Mouse (Mus musculus) myocyte (in vitro differentiated cells): ENCODE results near the gene Sec61a1. TPM values are rescaled to one million over a fixed set of nuclear protein-coding genes. Genes with fewer than 3 reads are reported as not detected.

Experiments used
- H3K27me3 ChIP-seq: one replicate; pipeline ENCODE4 v1.6.1; 2011; ENCODE audit not compliant: control insufficient read depth, insufficient read depth, insufficient read length
- H3K36me3 ChIP-seq: one replicate; pipeline ENCODE4 v1.6.1; 2011; ENCODE audit not compliant: control insufficient read depth, insufficient read depth
- H3K4me2 ChIP-seq: one replicate; pipeline ENCODE4 v1.6.1; 2011; ENCODE audit warnings: low read depth, control low read depth
- H3K4me3 ChIP-seq: one replicate; pipeline ENCODE4 v1.5.1; 2011; ENCODE audit warnings: mild to moderate bottlenecking, control low read depth, moderate library complexity
- H3K79me2 ChIP-seq: one replicate; pipeline ENCODE4 v1.6.1; 2011; ENCODE audit not compliant: control insufficient read depth, insufficient read depth
- H3ac ChIP-seq: one replicate; pipeline ENCODE4 v1.6.1; 2011; ENCODE audit not compliant: control insufficient read depth, insufficient read length
- CEBPB ChIP-seq: IDR thresholded peaks from 2 replicates; pipeline ENCODE4 v1.6.1; 2011; ENCODE audit warnings: mild to moderate bottlenecking, moderate library complexity; ENCODE audit not compliant: poor library complexity, insufficient read depth, severe bottlenecking
- E2F4 ChIP-seq: IDR thresholded peaks from one replicate; pipeline ENCODE4 v1.6.1; 2011; ENCODE audit warnings: mild to moderate bottlenecking, control low read depth, moderate library complexity; ENCODE audit not compliant: insufficient read depth
- MAX ChIP-seq: IDR thresholded peaks from one replicate; pipeline ENCODE4 v1.6.1; 2011; ENCODE audit warnings: low read depth, mild to moderate bottlenecking, control low read depth
- MYOD1 ChIP-seq, 3 experiments: IDR thresholded peaks; one replicate each; pipeline ENCODE4 v1.6.1; 2011; ENCODE audit warnings: control low read depth in 2 of 3, low read depth in 2 of 3, mild to moderate bottlenecking in 2 of 3, moderate library complexity in 1 of 3; ENCODE audit not compliant: insufficient read length in 2 of 3, control insufficient read depth in 1 of 3
- MYOG ChIP-seq, 3 experiments: IDR thresholded peaks; one replicate each; pipeline ENCODE4 v1.6.1; 2011; ENCODE audit warnings: control low read depth in 2 of 3, low read depth in 2 of 3, mild to moderate bottlenecking in 2 of 3; ENCODE audit not compliant: insufficient read length in 2 of 3, control insufficient read depth in 1 of 3, insufficient read depth in 1 of 3
- POLR2A ChIP-seq: IDR thresholded peaks from one replicate; pipeline ENCODE4 v1.6.1; 2011; ENCODE audit warnings: low read depth, mild to moderate bottlenecking, control low read depth, moderate library complexity; ENCODE audit not compliant: insufficient read length
- POLR2AphosphoS2 ChIP-seq: IDR thresholded peaks from one replicate; pipeline ENCODE4 v1.6.1; 2011; ENCODE audit warnings: low read depth, control low read depth; ENCODE audit not compliant: insufficient read length
- REST ChIP-seq: IDR thresholded peaks from one replicate; pipeline ENCODE4 v1.6.1; 2011; ENCODE audit warnings: mild to moderate bottlenecking, control low read depth, moderate library complexity; ENCODE audit not compliant: insufficient read depth, insufficient read length
- SRF ChIP-seq: IDR thresholded peaks from one replicate; pipeline ENCODE4 v1.6.1; 2011; ENCODE audit warnings: low read depth; ENCODE audit not compliant: control insufficient read depth, insufficient read length
- TCF12 ChIP-seq: IDR thresholded peaks from one replicate; pipeline ENCODE4 v1.6.1; 2011; ENCODE audit warnings: mild to moderate bottlenecking, control low read depth; ENCODE audit not compliant: poor library complexity, insufficient read depth, severe bottlenecking
- TCF3 ChIP-seq: IDR thresholded peaks from one replicate; pipeline ENCODE4 v1.6.1; 2011; ENCODE audit warnings: low read depth, control low read depth; ENCODE audit not compliant: insufficient read length
- USF1 ChIP-seq: IDR thresholded peaks from one replicate; pipeline ENCODE4 v1.6.1; 2011; ENCODE audit warnings: low read depth, mild to moderate bottlenecking, control low read depth, moderate library complexity
- polyA plus RNA-seq: library from polyadenylated mRNA; unstranded; fragments of >200 nt; fragmentation: generic; extraction: Trizol; gene quantifications from one replicate; pipeline ENCODE4 v1.2.1, GENCODE M21; 2012; ENCODE audit warnings: missing spikeins

The Sec61a1 gene
- polyA plus RNA-seq, 1 experiment, result 106 TPM

DNA sequence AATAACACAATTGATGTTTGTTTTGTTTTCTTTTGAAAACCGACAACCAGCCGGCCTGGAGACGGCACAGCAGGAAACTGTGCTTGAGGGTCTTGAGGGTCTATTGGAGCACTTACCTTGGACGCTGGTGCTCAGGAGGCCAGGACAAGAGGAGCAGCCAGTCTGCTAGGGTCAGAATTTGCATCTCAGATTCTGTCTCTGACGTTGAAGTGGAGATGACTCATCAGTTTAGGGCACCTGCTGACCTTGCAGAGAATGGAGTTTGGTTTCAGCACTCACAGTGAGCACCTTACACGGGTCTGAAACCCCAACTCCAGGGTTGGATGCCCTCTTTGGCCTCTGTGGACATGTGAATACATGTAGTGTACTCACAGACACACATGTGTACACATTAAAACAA, 48.8 kb downstream of the Sec61a1 start:
- H3K4me3 ChIP-seq, result no peak overlapping the region
- no peak overlapping the region for H3K4me2 ChIP-seq
- peaks cover 19% of the 10 kb centered on the region for H3K79me2 ChIP-seq
- peaks cover 15% of the 10 kb centered on the region for H3K36me3 ChIP-seq
- no peak overlapping the region for H3ac ChIP-seq
- TF ChIP-seq POLR2AphosphoS2, result no peak
- no peak for TF ChIP-seq USF1
- TF ChIP-seq E2F4, result no peak
- no peak for TF ChIP-seq CEBPB
- TF ChIP-seq SRF, result no peak
- no peak for TF ChIP-seq TCF3
- TF ChIP-seq MYOD1 (IDR thresholded peaks at IDR 0.05; ENCODE audit: control insufficient read depth in 1 of 3, insufficient read length in 2 of 3, low read depth in 2 of 3), result no peak
- TF ChIP-seq MYOG (IDR thresholded peaks at IDR 0.05; ENCODE audit: control insufficient read depth in 1 of 3, insufficient read depth in 1 of 3, insufficient read length in 2 of 3, low read depth in 2 of 3), result no peak
- TF ChIP-seq POLR2A, result no peak
- TF ChIP-seq REST, result no peak
- no peak for TF ChIP-seq MAX
- no peak for TF ChIP-seq TCF12
- no peaks in the 10 kb centered on the region for H3K27me3 ChIP-seq

DNA sequence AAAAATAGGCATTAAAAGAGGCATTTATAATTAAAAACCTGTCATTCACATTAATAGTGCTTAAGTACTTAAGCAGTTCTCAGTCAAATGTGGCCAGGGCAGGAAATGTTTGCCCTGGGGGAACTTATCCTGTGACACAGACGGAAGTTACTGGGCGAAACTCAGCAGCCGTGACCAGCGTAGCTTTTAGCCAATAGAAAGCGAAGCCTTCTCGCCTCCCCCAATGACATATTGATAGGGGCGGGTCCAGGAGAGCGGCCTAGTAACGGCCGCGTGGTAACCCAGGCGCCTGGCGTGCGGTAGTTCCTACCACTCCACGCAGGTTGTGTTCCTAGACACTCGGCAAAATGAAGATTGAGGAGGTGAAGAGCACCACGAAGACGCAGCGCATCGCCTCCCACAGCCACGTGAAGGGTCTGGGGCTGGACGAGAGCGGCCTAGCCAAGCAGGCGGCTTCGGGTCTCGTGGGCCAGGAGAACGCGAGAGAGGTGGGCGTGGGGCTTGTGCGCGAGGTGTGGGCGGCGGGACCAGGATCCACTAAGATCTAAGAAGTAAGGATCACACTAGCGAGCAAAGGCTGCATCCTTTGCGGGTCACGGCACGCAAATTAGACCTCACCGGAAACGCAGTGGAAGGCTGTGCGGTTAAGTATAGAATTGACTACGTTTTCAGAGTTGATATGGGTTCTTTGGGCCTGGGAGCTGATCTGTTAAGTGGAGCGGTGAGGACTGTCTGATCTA, 53.4 kb downstream of the Sec61a1 start, which contains the start of gene Ruvbl1:
Gene Ruvbl1, plus strand, starts transcription at position 229 of the 740 bp plus-strand sequence.
- Histone ChIP-seq H3K79me2 (peaks cover 16% of the 10 kb centered on the region), H3K36me3 (peaks cover 7% of the 10 kb centered on the region), H3ac (peak within 1 kb of the TSS; percentile 75), H3K27me3 (no peaks in the 10 kb centered on the region), H3K4me2 (peak within 1 kb of the TSS; percentile 88), H3K4me3 (peak within 1 kb of the TSS; percentile 57)
- TF ChIP-seq TCF12 (no peak), MYOD1 (IDR thresholded peaks at IDR 0.05; ENCODE audit: control insufficient read depth in 1 of 3, insufficient read length in 2 of 3, low read depth in 2 of 3) (no peak), POLR2A (peak; percentile 51), POLR2AphosphoS2 (no peak), E2F4 (no peak), MYOG (IDR thresholded peaks at IDR 0.05; ENCODE audit: control insufficient read depth in 1 of 3, insufficient read depth in 1 of 3, insufficient read length in 2 of 3, low read depth in 2 of 3) (peak in 1 of 3 experiments; percentile 7), REST (no peak)

DNA sequence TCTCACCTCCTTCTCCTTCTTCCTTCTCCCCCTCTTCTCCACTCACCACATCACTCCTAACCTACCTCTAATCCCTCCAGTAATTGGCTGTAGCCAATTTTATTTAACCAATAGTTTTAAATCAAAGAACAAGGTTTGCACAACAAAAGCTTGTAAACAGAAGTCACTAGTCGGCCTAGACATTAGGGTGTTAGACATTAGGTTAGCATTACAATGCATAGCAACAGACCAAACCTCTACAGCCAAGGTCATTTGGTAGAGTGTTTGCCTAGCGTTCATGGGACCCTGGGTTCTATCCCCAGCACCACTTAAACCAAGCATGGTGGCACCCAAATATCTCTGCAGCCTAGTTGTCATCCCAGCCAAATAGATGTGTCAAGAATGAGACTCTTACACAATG, 64.2 kb downstream of the Sec61a1 start:
- H3K36me3 ChIP-seq, result no peaks in the 10 kb centered on the region
- H3ac ChIP-seq, result no peak overlapping the region
- TF ChIP-seq MYOD1 (IDR thresholded peaks at IDR 0.05; ENCODE audit: control insufficient read depth in 1 of 3, insufficient read length in 2 of 3, low read depth in 2 of 3) (no peak), MAX (no peak), E2F4 (no peak), REST (no peak), TCF12 (no peak), TCF3 (no peak), USF1 (no peak), MYOG (IDR thresholded peaks at IDR 0.05; ENCODE audit: control insufficient read depth in 1 of 3, insufficient read depth in 1 of 3, insufficient read length in 2 of 3, low read depth in 2 of 3) (no peak), POLR2AphosphoS2 (no peak), POLR2A (no peak), SRF (no peak), CEBPB (no peak)
- H3K4me3 ChIP-seq, result no peak overlapping the region
- H3K79me2 ChIP-seq, result no peaks in the 10 kb centered on the region
- peaks cover 39% of the 10 kb centered on the region for H3K27me3 ChIP-seq
- H3K4me2 ChIP-seq, result no peak overlapping the region

Other genes starting within 250 kb of the Sec61a1 start
- 14.5 TPM for gene Eefsec, start 72.4 kb downstream of the Sec61a1 start, polyA plus RNA-seq
- gene Ruvbl1, start 53.5 kb downstream of the Sec61a1 start, polyA plus RNA-seq, result 58.6 TPM
- 1.3 TPM for gene Kbtbd12, start 119.0 kb upstream of the Sec61a1 start, polyA plus RNA-seq
- gene Mgll, start 205.5 kb upstream of the Sec61a1 start, polyA plus RNA-seq, result 4.7 TPM